ENCODE assay signal across 21 mouse cellular contexts in the genomic region with DNA sequence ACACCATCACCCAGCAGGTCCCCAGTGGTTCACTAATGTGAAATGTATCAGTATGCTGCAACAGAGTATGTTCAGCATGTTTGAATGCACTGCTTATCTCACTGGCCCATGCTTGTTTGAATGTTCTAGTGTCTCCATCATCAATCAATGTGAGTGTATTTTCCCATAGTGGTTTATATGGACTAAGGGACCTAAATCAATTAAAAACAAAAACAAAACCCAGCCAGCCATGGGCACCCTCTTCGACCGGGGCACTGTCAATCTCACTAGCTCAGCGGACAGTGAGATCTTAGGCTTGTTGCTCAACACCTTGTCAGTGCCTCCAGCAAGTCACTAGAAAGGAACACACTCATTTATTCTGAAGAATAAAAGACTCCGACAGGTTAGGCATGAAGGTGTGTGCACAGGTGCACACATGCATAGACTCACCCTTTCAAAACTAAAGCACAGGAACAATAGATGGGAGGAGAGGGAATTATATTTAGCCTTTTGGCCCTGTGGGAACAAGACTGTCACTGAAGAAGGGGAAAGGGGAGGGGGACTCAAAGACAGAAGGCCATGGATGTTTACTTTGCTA.
"Had no signal": no experiment of that assay in that cellular context is flagged by ENCODE, and none has a peak within 500 bp of the region (broad histone marks: within the 10 kb centered on the region; RNA-seq: fewer than 3 reads in every experiment).

No protein-coding gene starts in this region.

- H3K4me1 ChIP-seq: limb, embryonic 15.5 days had no signal

- ATAC-seq: inflammation-experienced regulatory T-cells, adult 6 months; midbrain, embryonic 13.5 days; midbrain, embryonic 16.5 days had no signal

- DNase-seq: kidney, adult 11 months; kidney, adult 8-10 months; kidney, postnatal 10 days; kidney, postnatal 36 days; left cerebral cortex, postnatal 4 days; lung, adult 18-20 months; lung, postnatal 10 days; lung, postnatal 36 days; right cerebral cortex, postnatal 14 days; right cerebral cortex, postnatal 4 days; thymus, postnatal 25 days had no signal

- H3K9me3 ChIP-seq: kidney, embryonic 15.5 days; limb, embryonic 12.5 days; limb, embryonic 15.5 days; lung, embryonic 15.5 days; megakaryocyte, embryonic 14.5 days; midbrain, embryonic 10.5 days; midbrain, embryonic 13.5 days had no signal

- H3K4me3 ChIP-seq: kidney, embryonic 15.5 days; limb, embryonic 12.5 days; limb, embryonic 15.5 days; lung, embryonic 15.5 days; megakaryocyte, embryonic 14.5 days; midbrain, embryonic 10.5 days; midbrain, embryonic 13.5 days had no signal

- H3K27ac ChIP-seq: kidney, embryonic 15.5 days; limb, embryonic 12.5 days; limb, embryonic 15.5 days; liver, embryonic 14.5 days; lung, embryonic 15.5 days; midbrain, embryonic 10.5 days; midbrain, embryonic 13.5 days had no signal

- H3K36me3 ChIP-seq: limb, embryonic 15.5 days; lung, embryonic 15.5 days; midbrain, embryonic 10.5 days; midbrain, embryonic 13.5 days had no signal

- H3K4me2 ChIP-seq: kidney, embryonic 15.5 days; limb, embryonic 12.5 days; limb, embryonic 15.5 days; lung, embryonic 15.5 days; midbrain, embryonic 13.5 days had no signal

- H3K27me3 ChIP-seq: kidney, embryonic 15.5 days; limb, embryonic 12.5 days; limb, embryonic 15.5 days; lung, embryonic 15.5 days; megakaryocyte, embryonic 14.5 days had no signal

- H3K9ac ChIP-seq: kidney, embryonic 15.5 days; limb, embryonic 12.5 days; limb, embryonic 15.5 days; liver, embryonic 14.5 days; lung, embryonic 15.5 days; midbrain, embryonic 13.5 days had no signal
